Mouse (Mus musculus) kidney, adult 2 months (tissue): Measurements from ENCODE around the gene Rnf149.

Experiments
- CTCF ChIP-seq: fragments of 200-500 bp; conservative IDR thresholded peaks from 2 replicates; pipeline ENCODE4 v1.5.1; 2011; ENCODE audit warnings: low read depth, mild to moderate bottlenecking, control low read depth, low read length, moderate library complexity, mixed read lengths; ENCODE audit not compliant: insufficient read depth, insufficient read length
- POLR2A ChIP-seq: fragments of 200-500 bp; IDR thresholded peaks from one replicate; pipeline ENCODE4 v1.6.1; 2011; ENCODE audit warnings: low read depth, low read length, control low read depth

DNA sequence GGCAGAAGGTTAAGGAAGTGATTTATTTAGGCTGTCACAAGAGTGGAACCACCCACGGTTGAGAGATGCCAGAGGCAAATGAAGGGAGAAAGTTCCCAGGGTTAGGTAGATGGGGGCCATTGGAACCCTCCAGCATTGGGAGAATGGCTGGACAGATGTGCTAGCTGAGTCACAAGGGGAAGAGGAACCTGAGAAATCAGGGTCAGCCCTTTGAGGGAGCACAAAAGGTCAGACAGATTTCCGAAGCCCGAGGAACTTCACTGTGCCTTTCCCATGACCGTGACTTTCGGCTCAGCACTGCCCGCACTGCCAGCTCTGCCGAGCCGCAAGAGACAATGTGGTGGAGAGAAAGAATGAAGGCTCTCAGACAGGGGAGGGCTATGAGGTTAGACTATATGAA is 65.4 kb downstream of the Rnf149 start:
- no peak for TF ChIP-seq CTCF
- no peak for TF ChIP-seq POLR2A
